Mouse (Mus musculus): ENCODE measurements around the gene Wnt5b.
A peak's percentile ranks its signal among the peaks of the same experiment; 100 is the strongest.

Wnt5b gene

GRCm38 (mm10) chr6:119543803-119544517 is at the start of gene Wnt5b:
Gene Wnt5b, minus strand, starts transcription at chr6:119544347.
- DNase-seq (ENCODE audit: inconsistent age in 2 of 2, low spot score in 1 of 2) = peak; percentile 25 to 71

- no peak for DNase-seq (ENCODE audit: inconsistent age in 2 of 2, low spot score in 1 of 2)
These were observed 46.7 kb upstream of the Wnt5b start for GRCm38 (mm10) chr6:119590872-119591271.

- no peak for DNase-seq (ENCODE audit: inconsistent age in 2 of 2, low spot score in 1 of 2)
These were observed 43.8 kb upstream of the Wnt5b start for GRCm38 (mm10) chr6:119587897-119588296.

GRCm38 (mm10) chr6:119587454-119587853 is 43.3 kb upstream of the Wnt5b start:
- no peak for DNase-seq (ENCODE audit: inconsistent age in 2 of 2, low spot score in 1 of 2)

- DNase-seq (ENCODE audit: inconsistent age in 2 of 2, low spot score in 1 of 2) = peak in 1 of 2 experiments; percentile 48
These were observed 41.7 kb upstream of the Wnt5b start for GRCm38 (mm10) chr6:119585652-119586375.

- DNase-seq (ENCODE audit: inconsistent age in 2 of 2, low spot score in 1 of 2) = no peak
These were observed 39.9 kb upstream of the Wnt5b start for GRCm38 (mm10) chr6:119584061-119584460.

GRCm38 (mm10) chr6:119583165-119583564 is 39.0 kb upstream of the Wnt5b start:
- no peak for DNase-seq (ENCODE audit: inconsistent age in 2 of 2, low spot score in 1 of 2)

GRCm38 (mm10) chr6:119576706-119577105 is 32.6 kb upstream of the Wnt5b start:
- DNase-seq (ENCODE audit: inconsistent age in 2 of 2, low spot score in 1 of 2) = no peak

GRCm38 (mm10) chr6:119575331-119575730 is 31.2 kb upstream of the Wnt5b start:
- no peak for DNase-seq (ENCODE audit: inconsistent age in 2 of 2, low spot score in 1 of 2)

- DNase-seq (ENCODE audit: inconsistent age in 2 of 2, low spot score in 1 of 2) = no peak
These were observed 28.1 kb upstream of the Wnt5b start for GRCm38 (mm10) chr6:119572296-119572695.

GRCm38 (mm10) chr6:119570797-119571196 is 26.6 kb upstream of the Wnt5b start:
- DNase-seq (ENCODE audit: inconsistent age in 2 of 2, low spot score in 1 of 2) = no peak

- no peak for DNase-seq (ENCODE audit: inconsistent age in 2 of 2, low spot score in 1 of 2)
These were observed 24.2 kb upstream of the Wnt5b start for GRCm38 (mm10) chr6:119568339-119568738.

GRCm38 (mm10) chr6:119565451-119566379 is 21.6 kb upstream of the Wnt5b start:
- DNase-seq (ENCODE audit: inconsistent age in 2 of 2, low spot score in 1 of 2) = peak in 1 of 2 experiments; percentile 25

- no peak for DNase-seq (ENCODE audit: inconsistent age in 2 of 2, low spot score in 1 of 2)
These were observed 18.4 kb upstream of the Wnt5b start for GRCm38 (mm10) chr6:119562558-119562957.

GRCm38 (mm10) chr6:119558855-119559254 is 14.7 kb upstream of the Wnt5b start:
- DNase-seq (ENCODE audit: inconsistent age in 2 of 2, low spot score in 1 of 2) = no peak

GRCm38 (mm10) chr6:119554439-119554838 is 10.3 kb upstream of the Wnt5b start:
- DNase-seq (ENCODE audit: inconsistent age in 2 of 2, low spot score in 1 of 2) = no peak

- peak in 1 of 2 experiments; percentile 70 for DNase-seq (ENCODE audit: inconsistent age in 2 of 2, low spot score in 1 of 2)
These were observed 344 bp upstream of the Wnt5b start for GRCm38 (mm10) chr6:119544518-119544864.

- DNase-seq (ENCODE audit: inconsistent age in 2 of 2, low spot score in 1 of 2) = peak in 1 of 2 experiments; percentile 4
These were observed 718 bp downstream of the Wnt5b start for GRCm38 (mm10) chr6:119543456-119543802.

GRCm38 (mm10) chr6:119535867-119536266 is 8.3 kb downstream of the Wnt5b start:
- DNase-seq (ENCODE audit: inconsistent age in 2 of 2, low spot score in 1 of 2) = no peak

GRCm38 (mm10) chr6:119533170-119533709 is 10.9 kb downstream of the Wnt5b start:
- DNase-seq (ENCODE audit: inconsistent age in 2 of 2, low spot score in 1 of 2) = no peak

- DNase-seq (ENCODE audit: inconsistent age in 2 of 2, low spot score in 1 of 2) = no peak
These were observed 14.5 kb downstream of the Wnt5b start for GRCm38 (mm10) chr6:119529659-119530058.

Measured in adrenal gland, adult (tissue).